Mouse (Mus musculus) ES-E14 (cell line): ENCODE data around the gene Flt3. TPM values are rescaled to one million over a fixed set of nuclear protein-coding genes. Genes with fewer than 3 reads are reported as not detected.

Source experiments
- DNase-seq: peaks from one replicate; pipeline ENCODE4 v3.0.0-alpha.2; 2013; ENCODE audit warnings: low read depth, low spot score
- H3K27ac ChIP-seq: 2 replicates; pipeline ENCODE4 v1.5.1; 2012; ENCODE audit warnings: low read depth, mild to moderate bottlenecking, low read length, moderate library complexity, mixed read lengths; ENCODE audit not compliant: poor library complexity, insufficient read depth, severe bottlenecking
- H3K36me3 ChIP-seq: 2 replicates; pipeline ENCODE4 v1.6.1; 2012; ENCODE audit warnings: mild to moderate bottlenecking, low read length, moderate library complexity, mixed read lengths; ENCODE audit not compliant: control insufficient read depth, poor library complexity, insufficient read depth, severe bottlenecking
- H3K4me1 ChIP-seq, 2 experiments: fragments of 150-350 bp in 1 of 2; sonication (generic) in 1 of 2; 2 replicates each; pipeline ENCODE4 v1.6.1; 2012; ENCODE audit warnings: low read length in 2 of 2, mild to moderate bottlenecking in 1 of 2, mixed read lengths in 1 of 2; ENCODE audit not compliant: control insufficient read depth in 2 of 2, insufficient read depth in 2 of 2, poor library complexity in 1 of 2
- H3K4me3 ChIP-seq, 2 experiments: fragments of 150-350 bp in 1 of 2; sonication (generic) in 1 of 2; 2 replicates each; pipeline ENCODE4 v1.5.1; 2012; ENCODE audit warnings: low read length in 2 of 2, low read depth in 1 of 2, mild to moderate bottlenecking in 1 of 2, mixed read lengths in 1 of 2; ENCODE audit not compliant: insufficient read depth in 1 of 2, poor library complexity in 1 of 2, severe bottlenecking in 1 of 2
- H3K9ac ChIP-seq: 2 replicates; pipeline ENCODE4 v1.6.1; 2012; ENCODE audit warnings: low read depth, mild to moderate bottlenecking, low read length, mixed read lengths; ENCODE audit not compliant: poor library complexity, insufficient read depth, severe bottlenecking
- H3K9me3 ChIP-seq: fragments of 150-350 bp; sonication (generic); 2 replicates; pipeline ENCODE4 v1.6.1; 2012; ENCODE audit warnings: low read depth, mild to moderate bottlenecking, low read length; ENCODE audit not compliant: control insufficient read depth, insufficient read depth
- CHD2 ChIP-seq: IDR thresholded peaks from 2 replicates; pipeline ENCODE4 v1.6.1; 2014; ENCODE audit warnings: mild to moderate bottlenecking, low read depth, low read length, inconsistent platforms
- HCFC1 ChIP-seq: IDR thresholded peaks from 2 replicates; pipeline ENCODE4 v1.6.1; 2012; ENCODE audit warnings: low read length, inconsistent platforms, borderline replicate concordance; ENCODE audit not compliant: insufficient read depth
- MAFK ChIP-seq: IDR thresholded peaks from 2 replicates; pipeline ENCODE4 v1.6.1; 2014; ENCODE audit warnings: mild to moderate bottlenecking, low read depth, low read length, inconsistent platforms; ENCODE audit not compliant: insufficient read depth
- ZC3H11A ChIP-seq: IDR thresholded peaks from 2 replicates; pipeline ENCODE4 v1.6.1; 2012; ENCODE audit warnings: low read depth, mild to moderate bottlenecking, inconsistent platforms, low read length, borderline replicate concordance
- ZNF384 ChIP-seq: IDR thresholded peaks from 2 replicates; pipeline ENCODE4 v1.6.1; 2012; ENCODE audit warnings: low read depth, low read length, inconsistent platforms
- in situ Hi-C, 2 experiments: fragments of 600-800 bp; cut with MboI; formaldehyde crosslinking; loops; one replicate each; pipeline ENCODE4 v1.15.1; 2025; ENCODE audit warnings: low sequenced_read_pairs in 2 of 2, inconsistent platforms in 1 of 2; ENCODE audit not compliant: unreplicated experiment in 2 of 2
- total RNA-seq: library from RNA; depleted of rRNA; stranded (reverse); fragments of 300-350 nt; gene quantifications from 2 replicates; pipeline ENCODE4 v1.2.3, GENCODE M21; 2012

Flt3 gene
- total RNA-seq, 1 experiment: 0.27 TPM

- no peaks in the 10 kb centered on the region for H3K36me3 ChIP-seq
- H3K27ac ChIP-seq: no peak overlapping the region
- no peaks in the 10 kb centered on the region for H3K9me3 ChIP-seq
- TF ChIP-seq ZC3H11A: no peak
- no peak for TF ChIP-seq MAFK
- TF ChIP-seq CHD2: no peak
- no peak for TF ChIP-seq HCFC1
- no peak for TF ChIP-seq ZNF384
- no peak overlapping the region for H3K4me3 ChIP-seq
- DNase-seq: no peak
- in situ Hi-C loops: no loop called here
- peaks cover 0 to 3% of the 10 kb centered on the region in 2 experiments; a peak in 1 of 4 replicates for H3K4me1 ChIP-seq
- no peak overlapping the region for H3K9ac ChIP-seq
Measured at GRCm38 (mm10) chr5:147338967-147339366, 61.3 kb downstream of the Flt3 start.

GRCm38 (mm10) chr5:147332711-147333110, 67.6 kb downstream of the Flt3 start:
- Histone ChIP-seq H3K27ac (no peak overlapping the region), H3K9me3 (no peaks in the 10 kb centered on the region), H3K9ac (no peak overlapping the region; the same call in 1 of the 2 replicates), H3K36me3 (no peaks in the 10 kb centered on the region), H3K4me3 (no peak overlapping the region), H3K4me1 (peaks cover 0 to 5% of the 10 kb centered on the region in 2 experiments; a peak in 1 of 4 replicates)
- in situ Hi-C loops: no loop called here
- TF ChIP-seq ZNF384 (no peak), MAFK (no peak), ZC3H11A (no peak), HCFC1 (no peak), CHD2 (no peak)
- DNase-seq: no peak

- no peaks in the 10 kb centered on the region for H3K36me3 ChIP-seq
- peaks cover 0 to 5% of the 10 kb centered on the region in 2 experiments; a peak in 1 of 4 replicates for H3K4me1 ChIP-seq
- no peak overlapping the region for H3K4me3 ChIP-seq
- peak; percentile 77 for DNase-seq
- H3K9me3 ChIP-seq: no peaks in the 10 kb centered on the region
- TF ChIP-seq MAFK: no peak
- 0 out of 2 replicates have a peak, but pooled peaks have one; percentile 50 for TF ChIP-seq ZC3H11A
- H3K27ac ChIP-seq: no peak overlapping the region
- in situ Hi-C loops: no loop called here
- H3K9ac ChIP-seq: no peak overlapping the region
Measured at GRCm38 (mm10) chr5:147331547-147331946, 68.7 kb downstream of the Flt3 start.

- H3K4me1 ChIP-seq: peaks cover 0 to 5% of the 10 kb centered on the region in 2 experiments; a peak in 1 of 4 replicates
- in situ Hi-C loops: loop anchor here in 1 of 2 experiments (10.0 kb wide), 1 partner anchor 625 kb away; no protein-coding TSS in a partner anchor
Measured at GRCm38 (mm10) chr5:147329946-147330345, 70.3 kb downstream of the Flt3 start.

GRCm38 (mm10) chr5:147327636-147328035, 72.7 kb downstream of the Flt3 start:
- Histone ChIP-seq H3K9ac (no peak overlapping the region), H3K36me3 (no peaks in the 10 kb centered on the region), H3K9me3 (no peaks in the 10 kb centered on the region), H3K27ac (no peak overlapping the region), H3K4me1 (peaks cover 0 to 2% of the 10 kb centered on the region in 2 experiments; a peak in 1 of 4 replicates), H3K4me3 (no peak overlapping the region)
- no peak for DNase-seq
- TF ChIP-seq ZC3H11A: no peak
- TF ChIP-seq MAFK: no peak
- TF ChIP-seq CHD2: no peak
- TF ChIP-seq ZNF384: no peak
- TF ChIP-seq HCFC1: no peak
- in situ Hi-C loops: loop anchor here in 1 of 2 experiments (10.0 kb wide), 1 partner anchor 623 kb away; no protein-coding TSS in a partner anchor

More at GRCm38 (mm10) chr5:147329946-147330345, 70.3 kb downstream of the Flt3 start:
- TF ChIP-seq CHD2: no peak
- no peak for TF ChIP-seq MAFK
- no peak for TF ChIP-seq ZNF384
- no peak overlapping the region for H3K27ac ChIP-seq
- H3K36me3 ChIP-seq: no peaks in the 10 kb centered on the region
- H3K9me3 ChIP-seq: no peaks in the 10 kb centered on the region
- no peak overlapping the region for H3K4me3 ChIP-seq
- DNase-seq: no peak
- H3K9ac ChIP-seq: no peak overlapping the region
